Mouse (Mus musculus): ENCODE measurements around the gene Ttc28.
A peak's percentile ranks its signal among the peaks of the same experiment; 100 is the strongest.

GRCm38 (mm10) chr5:111113694-111114375 is 234.2 kb downstream of the Ttc28 start:
- TF ChIP-seq TCF12 (IDR thresholded peaks at IDR 0.05; ENCODE audit: low read depth, low read length), result 0 out of 2 replicates have a peak, but pooled peaks have one; percentile 24
- TF ChIP-seq TBP (IDR thresholded peaks at IDR 0.05; ENCODE audit: low read depth, low read length), result no peak
- peak; percentile 84 for TF ChIP-seq MAX (IDR thresholded peaks at IDR 0.05; ENCODE audit: low read length)
- peak; percentile 58; the same call in 1 of the 2 replicates for TF ChIP-seq MYC (IDR thresholded peaks at IDR 0.05; ENCODE audit: low read depth, low read length)
- no peak for TF ChIP-seq CTCF (IDR thresholded peaks at IDR 0.05 in 2 of 3, conservative IDR thresholded peaks at IDR 0.05 in 1 of 3; ENCODE audit: control insufficient read depth in 1 of 3, insufficient read depth in 1 of 3, low read depth in 2 of 3, low read length in 3 of 3, poor library complexity in 1 of 3, severe bottlenecking in 1 of 3)
- TF ChIP-seq POLR2AphosphoS2 (IDR thresholded peaks at IDR 0.05; ENCODE audit: low read length), result no peak
- no peak for TF ChIP-seq POLR2A (IDR thresholded peaks at IDR 0.05; ENCODE audit: control insufficient read depth in 1 of 2, insufficient read depth in 1 of 2, low read depth in 1 of 2, low read length in 2 of 2, poor library complexity in 1 of 2)
- no peak for TF ChIP-seq KAT2A (conservative IDR thresholded peaks at IDR 0.05; ENCODE audit: low read depth, low read length)
- TF ChIP-seq ZMIZ1 (IDR thresholded peaks at IDR 0.05; ENCODE audit: low read depth, low read length), result no peak
- peak; percentile 73; the same call in 1 of the 2 replicates for TF ChIP-seq MAFK (IDR thresholded peaks at IDR 0.05; ENCODE audit: borderline replicate concordance, low read depth, low read length)
- TF ChIP-seq E2F4 (IDR thresholded peaks at IDR 0.05; ENCODE audit: borderline replicate concordance, low read depth, low read length), result no peak
- TF ChIP-seq CHD2 (IDR thresholded peaks at IDR 0.05; ENCODE audit: low read length), result no peak
- TF ChIP-seq HCFC1 (IDR thresholded peaks at IDR 0.05; ENCODE audit: low read depth, low read length), result 0 out of 2 replicates have a peak, but pooled peaks have one; percentile 22
- TF ChIP-seq EP300 (IDR thresholded peaks at IDR 0.05; ENCODE audit: low read depth in 1 of 2, low read length in 2 of 2), result peak in 1 of 2 experiments; percentile 47; a peak in 2 of 4 replicates

Measured in MEL (cell line).